Mouse (Mus musculus) cerebral cortex, adult 2 months (tissue): ENCODE results near the gene Olfr1104.

Experiments
- WGBS: fragments of 180-500 bp; shearing (Covaris S2); methylation state at CpG from one replicate; pipeline ENCODE4 v1.1.7; 2018; 5-methylcytosine and 5-hydroxymethylcytosine counted together

The Olfr1104 gene

GRCm38 (mm10) chr2:87026980-87027379, at the start of gene Olfr1104:
Gene Olfr1104, minus strand, starts transcription at chr2:87027080.
- WGBS, result 82% methylated on average over 1 of the region's 1 CpGs

GRCm38 (mm10) chr2:87075717-87076116, 48.8 kb upstream of the Olfr1104 start, which contains the start of gene Olfr1107:
Gene Olfr1107, minus strand, starts transcription at chr2:87075817.
- 77% methylated on average over 1 of the region's 1 CpGs for WGBS

GRCm38 (mm10) chr2:87052173-87052572, 25.3 kb upstream of the Olfr1104 start, which contains the start of gene Olfr1106:
Gene Olfr1106, minus strand, starts transcription at chr2:87052273.
- WGBS, result 62% methylated on average over 1 of the region's 1 CpGs

GRCm38 (mm10) chr2:87036431-87036830, 9.6 kb upstream of the Olfr1104 start, which contains the start of gene Olfr1105:
Gene Olfr1105, minus strand, starts transcription at chr2:87036531.

GRCm38 (mm10) chr2:86998098-86998497, 28.8 kb downstream of the Olfr1104 start, which contains the start of gene Olfr1102:
Gene Olfr1102, plus strand, starts transcription at chr2:86998398.

GRCm38 (mm10) chr2:86991121-86991520, 35.8 kb downstream of the Olfr1104 start, which contains the start of gene Olfr1101:
Gene Olfr1101, minus strand, starts transcription at chr2:86991221.
- 68% methylated on average over 3 of the region's 3 CpGs for WGBS

GRCm38 (mm10) chr2:86979854-86980253, 47.0 kb downstream of the Olfr1104 start, which contains the start of gene Olfr1100:
Gene Olfr1100, minus strand, starts transcription at chr2:86979954.
- 79% methylated on average over 3 of the region's 3 CpGs for WGBS
